Mouse (Mus musculus) lung, adult 2 months (tissue): ENCODE measurements around the gene Serpina1a. TPM values are rescaled to one million over a fixed set of nuclear protein-coding genes. Genes with fewer than 3 reads are reported as not detected.
A peak's percentile ranks its signal among the peaks of the same experiment; 100 is the strongest.
"Not testable (repeated sequence)": the region's sequence is repeated elsewhere in the genome, so short reads cannot be mapped to it uniquely, and the experiment has no call there.

Experiments
- DNase-seq: peaks from one replicate; pipeline ENCODE4 v3.0.0; 2022
- H3K4me1 ChIP-seq: fragments of 200-500 bp; 2 replicates; pipeline ENCODE4 v1.6.1; 2011; ENCODE audit warnings: low read length; ENCODE audit not compliant: control insufficient read depth, insufficient read depth
- H3K4me3 ChIP-seq: fragments of 200-500 bp; replicated peaks from 2 replicates; pipeline ENCODE3; 2011; ENCODE audit warnings: low read depth, mild to moderate bottlenecking, control low read depth, low read length; ENCODE audit errors: extremely low read depth
- CTCF ChIP-seq: fragments of 200-500 bp; IDR thresholded peaks from 2 replicates; pipeline ENCODE4 v1.5.1; 2011; ENCODE audit warnings: mild to moderate bottlenecking, low read length, control low read depth; ENCODE audit not compliant: insufficient read depth
- POLR2A ChIP-seq: fragments of 200-500 bp; IDR thresholded peaks from 2 replicates; pipeline ENCODE4 v1.6.1; 2011; ENCODE audit warnings: low read depth, mild to moderate bottlenecking, control low read depth, low read length, borderline replicate concordance; ENCODE audit errors: extremely low read depth
- WGBS: fragments of 180-500 bp; shearing (Covaris S2); methylation state at CpG from one replicate; pipeline ENCODE4 v1.1.7; 2018; 5-methylcytosine and 5-hydroxymethylcytosine counted together
- polyA plus RNA-seq: library from polyadenylated mRNA; depleted of rRNA; stranded (reverse); fragments of >200 nt; gene quantifications from 2 replicates; pipeline ENCODE4 v1.2.3, GENCODE M21; 2012; rRNA removed

Gene Serpina1a
- 0.75 and 2.3 TPM in 2 replicates for polyA plus RNA-seq

- WGBS = 69% methylated on average over 9 of the region's 9 CpGs
- DNase-seq, H3K4me3 ChIP-seq, H3K4me1 ChIP-seq: not testable (repeated sequence)
Observed at GRCm38 (mm10) chr12:103863101-103863974, at the start of gene Serpina1a. Gene Serpina1a (minus strand): TSS chr12:103863562.

GRCm38 (mm10) chr12:103909181-103909580 is 45.8 kb upstream of the Serpina1a start:
- 90% methylated on average over 12 of the region's 16 CpGs for WGBS
- DNase-seq, H3K4me3 ChIP-seq, H3K4me1 ChIP-seq: not testable (repeated sequence)

GRCm38 (mm10) chr12:103907746-103908145 is 44.4 kb upstream of the Serpina1a start:
- H3K4me1 ChIP-seq, H3K4me3 ChIP-seq, DNase-seq: not testable (repeated sequence)
- 22% methylated on average over 1 of the region's 1 CpGs for WGBS

GRCm38 (mm10) chr12:103904837-103905340 is 41.5 kb upstream of the Serpina1a start, which contains the start of gene Serpina1c:
Gene Serpina1c (minus strand): TSS chr12:103904887.
- DNase-seq, H3K4me1 ChIP-seq, H3K4me3 ChIP-seq: not testable (repeated sequence)
- 71% methylated on average over 4 of the region's 4 CpGs for WGBS

GRCm38 (mm10) chr12:103901929-103902328 is 38.6 kb upstream of the Serpina1a start:
- H3K4me1 ChIP-seq, DNase-seq, H3K4me3 ChIP-seq: not testable (repeated sequence)
- 75% methylated on average over 3 of the region's 3 CpGs for WGBS

GRCm38 (mm10) chr12:103866873-103867272 is 3.5 kb upstream of the Serpina1a start:
- 54% methylated on average over 1 of the region's 1 CpGs for WGBS
- not testable (repeated sequence) for H3K4me1 ChIP-seq

GRCm38 (mm10) chr12:103860976-103861375 is 2.4 kb downstream of the Serpina1a start:
- Histone ChIP-seq H3K4me1 (no peaks in the 10 kb centered on the region), H3K4me3 (no peak overlapping the region)
- no peak for DNase-seq
- WGBS = 54% methylated on average over 3 of the region's 3 CpGs
- TF ChIP-seq POLR2A (no peak), CTCF (no peak)

More at GRCm38 (mm10) chr12:103866873-103867272, 3.5 kb upstream of the Serpina1a start:
- not testable (repeated sequence) for DNase-seq, H3K4me3 ChIP-seq

GRCm38 (mm10) chr12:103860571-103860970 is 2.8 kb downstream of the Serpina1a start:
- H3K4me1 ChIP-seq, H3K4me3 ChIP-seq, DNase-seq: not testable (repeated sequence)
- whole genome bisulfite sequencing = 63% methylated on average over 3 of the region's 4 CpGs

GRCm38 (mm10) chr12:103859584-103859983 is 3.8 kb downstream of the Serpina1a start:
- H3K4me1 ChIP-seq, DNase-seq, H3K4me3 ChIP-seq: not testable (repeated sequence)
- WGBS = 64% methylated on average over 3 of the region's 3 CpGs

- 79% methylated on average over 2 of the region's 2 CpGs for whole genome bisulfite sequencing
- not testable (repeated sequence) for H3K4me1 ChIP-seq, H3K4me3 ChIP-seq, DNase-seq
Observed at GRCm38 (mm10) chr12:103853032-103853431, 10.3 kb downstream of the Serpina1a start.

GRCm38 (mm10) chr12:103830273-103830672 is 33.1 kb downstream of the Serpina1a start, which contains the start of gene Serpina1b:
Gene Serpina1b (minus strand): TSS chr12:103830373.
- not testable (repeated sequence) for H3K4me1 ChIP-seq, DNase-seq, H3K4me3 ChIP-seq
- WGBS = 75% methylated on average over 4 of the region's 4 CpGs

GRCm38 (mm10) chr12:103827661-103828372 is 35.5 kb downstream of the Serpina1a start:
- not testable (repeated sequence) for H3K4me1 ChIP-seq, DNase-seq, H3K4me3 ChIP-seq
- WGBS = 65% methylated on average over 6 of the region's 6 CpGs

- peak; percentile 15 for DNase-seq
- not testable (repeated sequence) for H3K4me3 ChIP-seq, H3K4me1 ChIP-seq
- WGBS = 74% methylated on average over 5 of the region's 5 CpGs
Observed at GRCm38 (mm10) chr12:103823826-103824225, 39.5 kb downstream of the Serpina1a start.
